Mouse (Mus musculus): ENCODE data around the gene Car4. TPM values are rescaled to one million over a fixed set of nuclear protein-coding genes. Genes with fewer than 3 reads are reported as not detected.

The Car4 gene
- polyA plus RNA-seq, 1 experiment from 2014 or later: 0.70 TPM

- no peaks in the 10 kb centered on the region for H3K36me3 ChIP-seq (ENCODE audit: control insufficient read depth, insufficient read depth, low read length)
- H3K27me3 ChIP-seq (ENCODE audit: control insufficient read depth, insufficient read depth, low read depth, low read length): peaks cover 21% of the 10 kb centered on the region
- no peaks in the 10 kb centered on the region for H3K9me3 ChIP-seq (ENCODE audit: control insufficient read depth, low read length)
- H3K27ac ChIP-seq (ENCODE audit: low read length): no peak overlapping the region
- H3K4me1 ChIP-seq (replicated peaks; ENCODE audit: control insufficient read depth, insufficient read depth, low read length): peaks cover 25% of the 10 kb centered on the region
- no peak overlapping the region for H3K4me3 ChIP-seq (ENCODE audit: low read length)
- H3K9ac ChIP-seq (ENCODE audit: low read length): no peak overlapping the region
- H3K4me2 ChIP-seq (ENCODE audit: low read depth, low read length): no peak overlapping the region
- no peak for ATAC-seq (ENCODE audit: low read depth)
- WGBS: 95% methylated on average over 4 of the region's 4 CpGs
These were observed 5.0 kb downstream of the Car4 start for GRCm38 (mm10) chr11:84962536-84962935.

DNA sequence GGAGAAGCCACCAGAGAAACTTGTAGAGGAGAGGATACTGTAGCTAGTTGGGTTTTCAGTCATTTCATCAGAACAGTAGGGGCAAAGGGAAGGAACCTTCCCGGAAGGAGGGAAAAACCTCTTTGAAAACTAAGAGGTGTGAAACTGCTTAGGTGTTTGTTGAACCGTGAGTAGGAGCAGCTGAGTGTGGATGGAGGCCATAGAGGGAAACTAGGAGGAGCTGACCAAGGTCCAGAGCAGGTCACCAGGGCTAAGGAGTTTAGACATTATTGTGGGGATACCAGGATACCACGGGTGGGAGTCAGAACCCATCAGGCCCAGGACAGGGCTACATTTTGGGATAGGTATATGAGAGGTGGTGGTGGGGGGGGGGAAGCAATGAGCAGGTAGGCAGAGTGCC, 6.0 kb downstream of the Car4 start:
- no peak overlapping the region for H3K9ac ChIP-seq (ENCODE audit: low read length)
- H3K36me3 ChIP-seq (ENCODE audit: control insufficient read depth, insufficient read depth, low read length): no peaks in the 10 kb centered on the region
- H3K27ac ChIP-seq (ENCODE audit: low read length): no peak overlapping the region
- no peak overlapping the region for H3K4me3 ChIP-seq (ENCODE audit: low read length)
- peaks cover 11% of the 10 kb centered on the region for H3K27me3 ChIP-seq (ENCODE audit: control insufficient read depth, insufficient read depth, low read depth, low read length)
- no peak for ATAC-seq (ENCODE audit: low read depth)
- H3K4me2 ChIP-seq (ENCODE audit: low read depth, low read length): no peak overlapping the region
- no peaks in the 10 kb centered on the region for H3K9me3 ChIP-seq (ENCODE audit: control insufficient read depth, low read length)
- WGBS: 70% methylated on average over 3 of the region's 3 CpGs
- H3K4me1 ChIP-seq (replicated peaks; ENCODE audit: control insufficient read depth, insufficient read depth, low read length): peaks cover 16% of the 10 kb centered on the region

- 42% methylated on average over 4 of the region's 4 CpGs for WGBS
- Histone ChIP-seq H3K9me3 (ENCODE audit: control insufficient read depth, low read length) (no peaks in the 10 kb centered on the region), H3K4me2 (ENCODE audit: low read depth, low read length) (no peak overlapping the region), H3K27me3 (ENCODE audit: control insufficient read depth, insufficient read depth, low read depth, low read length) (no peaks in the 10 kb centered on the region), H3K4me3 (ENCODE audit: low read length) (no peak overlapping the region), H3K9ac (ENCODE audit: low read length) (no peak overlapping the region), H3K4me1 (replicated peaks; ENCODE audit: control insufficient read depth, insufficient read depth, low read length) (peaks cover 9% of the 10 kb centered on the region; the same call in 1 of the 2 replicates), H3K27ac (ENCODE audit: low read length) (no peak overlapping the region), H3K36me3 (ENCODE audit: control insufficient read depth, insufficient read depth, low read length) (no peaks in the 10 kb centered on the region)
- ATAC-seq (ENCODE audit: low read depth): no peak
These were observed 9.1 kb downstream of the Car4 start for GRCm38 (mm10) chr11:84966696-84967095.

GRCm38 (mm10) chr11:84967113-84967512, 9.5 kb downstream of the Car4 start:
- 22% methylated on average over 5 of the region's 5 CpGs for WGBS
- H3K4me3 ChIP-seq (ENCODE audit: low read length): no peak overlapping the region
- H3K4me1 ChIP-seq (replicated peaks; ENCODE audit: control insufficient read depth, insufficient read depth, low read length): peaks cover 9% of the 10 kb centered on the region; the same call in 1 of the 2 replicates
- no peaks in the 10 kb centered on the region for H3K36me3 ChIP-seq (ENCODE audit: control insufficient read depth, insufficient read depth, low read length)
- no peak overlapping the region for H3K4me2 ChIP-seq (ENCODE audit: low read depth, low read length)
- H3K9ac ChIP-seq (ENCODE audit: low read length): no peak overlapping the region
- H3K9me3 ChIP-seq (ENCODE audit: control insufficient read depth, low read length): no peaks in the 10 kb centered on the region
- ATAC-seq (ENCODE audit: low read depth): peak; percentile 31
- H3K27me3 ChIP-seq (ENCODE audit: control insufficient read depth, insufficient read depth, low read depth, low read length): no peaks in the 10 kb centered on the region
- no peak overlapping the region for H3K27ac ChIP-seq (ENCODE audit: low read length)

DNA sequence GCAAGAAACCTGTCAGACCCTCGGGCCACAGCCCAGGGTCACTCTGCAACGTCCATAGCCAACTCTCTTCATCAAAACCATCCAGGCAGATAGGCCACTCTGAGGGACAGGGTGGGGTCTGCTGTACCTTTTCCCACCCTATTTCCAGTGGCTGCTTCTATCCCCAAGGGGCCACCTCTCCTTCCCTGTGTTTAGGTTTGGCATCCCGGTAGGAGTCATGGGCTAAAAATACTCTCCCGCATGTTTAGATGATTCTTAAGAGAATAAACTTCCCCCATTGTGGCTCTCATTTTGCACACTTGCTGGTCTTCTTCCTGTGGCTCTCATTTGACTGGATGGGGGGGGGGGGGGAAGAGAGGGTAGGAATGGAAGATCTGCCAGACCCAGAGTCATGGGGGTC, 10.7 kb downstream of the Car4 start:
- Histone ChIP-seq H3K4me3 (ENCODE audit: low read length) (no peak overlapping the region), H3K36me3 (ENCODE audit: control insufficient read depth, insufficient read depth, low read length) (no peaks in the 10 kb centered on the region), H3K27me3 (ENCODE audit: control insufficient read depth, insufficient read depth, low read depth, low read length) (no peaks in the 10 kb centered on the region), H3K9ac (ENCODE audit: low read length) (no peak overlapping the region), H3K9me3 (ENCODE audit: control insufficient read depth, low read length) (no peaks in the 10 kb centered on the region), H3K4me2 (ENCODE audit: low read depth, low read length) (no peak overlapping the region), H3K27ac (ENCODE audit: low read length) (peak overlapping the region; percentile 34; the same call in 1 of the 2 replicates), H3K4me1 (replicated peaks; ENCODE audit: control insufficient read depth, insufficient read depth, low read length) (peaks cover 9% of the 10 kb centered on the region; the same call in 1 of the 2 replicates)
- ATAC-seq (ENCODE audit: low read depth): no peak
- whole genome bisulfite sequencing: 51% methylated on average over 4 of the region's 4 CpGs

DNA sequence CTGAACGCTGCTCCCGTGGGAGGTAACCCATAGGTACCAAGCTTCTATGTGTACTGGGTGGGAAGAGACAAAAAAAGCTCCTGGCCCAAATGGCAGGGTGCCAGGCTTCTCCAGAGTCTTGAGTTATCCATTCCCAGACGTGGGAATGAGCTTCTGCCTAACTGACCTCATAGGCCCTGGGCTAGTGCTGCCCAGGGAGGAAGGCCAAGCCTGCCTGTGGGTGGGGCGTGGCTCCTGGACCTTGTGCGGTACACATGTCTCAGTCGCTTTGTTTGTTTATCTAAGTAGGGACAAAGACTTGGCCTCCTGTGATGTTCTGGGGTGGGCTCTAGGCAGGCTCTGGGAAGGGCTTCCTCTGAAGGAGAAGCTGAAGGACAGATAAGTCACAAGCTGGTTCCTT, 11.2 kb downstream of the Car4 start:
- Histone ChIP-seq H3K27ac (ENCODE audit: low read length) (0 out of 2 replicates have a peak overlapping the region, but pooled peaks have one; percentile 21), H3K27me3 (ENCODE audit: control insufficient read depth, insufficient read depth, low read depth, low read length) (no peaks in the 10 kb centered on the region), H3K4me2 (ENCODE audit: low read depth, low read length) (no peak overlapping the region), H3K9ac (ENCODE audit: low read length) (no peak overlapping the region), H3K4me1 (replicated peaks; ENCODE audit: control insufficient read depth, insufficient read depth, low read length) (peaks cover 9% of the 10 kb centered on the region; the same call in 1 of the 2 replicates), H3K36me3 (ENCODE audit: control insufficient read depth, insufficient read depth, low read length) (no peaks in the 10 kb centered on the region), H3K4me3 (ENCODE audit: low read length) (no peak overlapping the region), H3K9me3 (ENCODE audit: control insufficient read depth, low read length) (no peaks in the 10 kb centered on the region)
- ATAC-seq (ENCODE audit: low read depth): peak; percentile 86
- WGBS: 34% methylated on average over 6 of the region's 6 CpGs

- Histone ChIP-seq H3K4me3 (ENCODE audit: low read length) (no peak overlapping the region), H3K27ac (ENCODE audit: low read length) (no peak overlapping the region), H3K9ac (ENCODE audit: low read length) (no peak overlapping the region), H3K27me3 (ENCODE audit: control insufficient read depth, insufficient read depth, low read depth, low read length) (no peaks in the 10 kb centered on the region), H3K36me3 (ENCODE audit: control insufficient read depth, insufficient read depth, low read length) (no peaks in the 10 kb centered on the region), H3K9me3 (ENCODE audit: control insufficient read depth, low read length) (no peaks in the 10 kb centered on the region), H3K4me2 (ENCODE audit: low read depth, low read length) (no peak overlapping the region), H3K4me1 (replicated peaks; ENCODE audit: control insufficient read depth, insufficient read depth, low read length) (peaks cover 4% of the 10 kb centered on the region; the same call in 1 of the 2 replicates)
- ATAC-seq (ENCODE audit: low read depth): no peak
- 61% methylated on average over 3 of the region's 3 CpGs for WGBS
These were observed 14.5 kb downstream of the Car4 start for GRCm38 (mm10) chr11:84972067-84972466.

DNA sequence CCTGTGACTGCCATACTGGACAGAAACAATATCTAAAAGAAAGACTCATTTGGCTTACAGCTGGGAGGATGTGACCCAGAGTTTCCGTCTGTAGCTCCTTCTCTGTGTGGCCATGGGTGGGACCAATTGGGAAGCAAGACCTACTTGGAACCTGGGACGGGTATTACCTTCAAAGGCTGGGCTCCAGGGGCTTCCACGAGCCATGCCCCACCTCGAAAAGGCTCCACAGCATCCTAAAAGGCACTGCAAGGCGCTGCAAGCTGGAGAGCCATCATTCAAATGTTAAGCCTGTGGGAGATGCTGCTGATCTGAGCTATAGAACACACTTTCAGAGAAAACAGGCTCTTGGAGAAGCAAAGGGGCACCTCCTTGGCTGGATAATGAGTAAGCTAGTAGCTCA, 16.1 kb downstream of the Car4 start:
- Histone ChIP-seq H3K9me3 (ENCODE audit: control insufficient read depth, low read length) (no peaks in the 10 kb centered on the region), H3K4me1 (replicated peaks; ENCODE audit: control insufficient read depth, insufficient read depth, low read length) (no peaks in the 10 kb centered on the region; the same call in 1 of the 2 replicates), H3K36me3 (ENCODE audit: control insufficient read depth, insufficient read depth, low read length) (no peaks in the 10 kb centered on the region), H3K4me2 (ENCODE audit: low read depth, low read length) (no peak overlapping the region), H3K27ac (ENCODE audit: low read length) (no peak overlapping the region), H3K27me3 (ENCODE audit: control insufficient read depth, insufficient read depth, low read depth, low read length) (no peaks in the 10 kb centered on the region), H3K4me3 (ENCODE audit: low read length) (no peak overlapping the region), H3K9ac (ENCODE audit: low read length) (no peak overlapping the region)
- 44% methylated on average over 5 of the region's 5 CpGs for WGBS
- no peak for ATAC-seq (ENCODE audit: low read depth)

DNA sequence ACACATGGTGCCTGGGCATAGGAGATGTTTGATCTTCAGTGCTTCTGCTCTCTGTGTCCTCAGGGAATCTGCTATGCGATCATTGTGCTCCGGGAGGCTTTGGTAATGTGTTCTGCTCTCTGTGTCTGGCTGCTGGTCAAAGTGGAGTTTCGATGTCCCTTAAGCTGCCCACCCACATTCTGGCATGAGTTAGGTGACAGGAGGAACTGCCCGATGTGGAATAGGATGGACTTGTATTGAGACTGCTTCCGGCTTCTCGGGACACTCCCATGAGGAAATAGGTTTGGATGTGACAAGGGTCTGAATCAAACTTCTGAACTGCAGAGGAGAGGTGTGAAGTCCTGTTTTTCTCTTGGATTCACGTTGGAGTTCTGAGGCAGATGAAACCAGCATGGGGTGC, 17.0 kb downstream of the Car4 start:
- Histone ChIP-seq H3K36me3 (ENCODE audit: control insufficient read depth, insufficient read depth, low read length) (no peaks in the 10 kb centered on the region), H3K9me3 (ENCODE audit: control insufficient read depth, low read length) (no peaks in the 10 kb centered on the region), H3K27ac (ENCODE audit: low read length) (no peak overlapping the region), H3K4me2 (ENCODE audit: low read depth, low read length) (no peak overlapping the region), H3K4me1 (replicated peaks; ENCODE audit: control insufficient read depth, insufficient read depth, low read length) (no peaks in the 10 kb centered on the region), H3K27me3 (ENCODE audit: control insufficient read depth, insufficient read depth, low read depth, low read length) (no peaks in the 10 kb centered on the region), H3K4me3 (ENCODE audit: low read length) (no peak overlapping the region), H3K9ac (ENCODE audit: low read length) (no peak overlapping the region)
- no peak for ATAC-seq (ENCODE audit: low read depth)
- 41% methylated on average over 7 of the region's 7 CpGs for WGBS

GRCm38 (mm10) chr11:84976706-84977105, 19.1 kb downstream of the Car4 start:
- H3K36me3 ChIP-seq (ENCODE audit: control insufficient read depth, insufficient read depth, low read length): no peaks in the 10 kb centered on the region
- H3K9ac ChIP-seq (ENCODE audit: low read length): no peak overlapping the region
- H3K4me1 ChIP-seq (replicated peaks; ENCODE audit: control insufficient read depth, insufficient read depth, low read length): no peaks in the 10 kb centered on the region
- no peak overlapping the region for H3K27ac ChIP-seq (ENCODE audit: low read length)
- H3K9me3 ChIP-seq (ENCODE audit: control insufficient read depth, low read length): no peaks in the 10 kb centered on the region
- no peak for ATAC-seq (ENCODE audit: low read depth)
- H3K27me3 ChIP-seq (ENCODE audit: control insufficient read depth, insufficient read depth, low read depth, low read length): no peaks in the 10 kb centered on the region
- no peak overlapping the region for H3K4me2 ChIP-seq (ENCODE audit: low read depth, low read length)
- no peak overlapping the region for H3K4me3 ChIP-seq (ENCODE audit: low read length)
- WGBS: 74% methylated on average over 3 of the region's 3 CpGs
